Mouse (Mus musculus) CH12.LX (cell line): ENCODE data around the gene Gm49325.

ENCODE experiments used
- CHD1 ChIP-seq: IDR thresholded peaks from 2 replicates; pipeline ENCODE4 v1.6.1; 2012; ENCODE audit warnings: low read depth, low read length, improper control_type of control experiment, inconsistent platforms
- CTCF ChIP-seq, 2 experiments: IDR thresholded peaks in 1 of 2; conservative IDR thresholded peaks in 1 of 2; 2 replicates each; pipeline ENCODE4 v1.5.1; 2011 to 2012; ENCODE audit warnings: low read depth in 2 of 2, low read length in 2 of 2, improper control_type of control experiment in 1 of 2, inconsistent platforms in 1 of 2, mild to moderate bottlenecking in 1 of 2, moderate library complexity in 1 of 2
- E2F4 ChIP-seq: IDR thresholded peaks from 2 replicates; pipeline ENCODE4 v1.6.1; 2011; ENCODE audit warnings: low read depth, low read length, improper control_type of control experiment; ENCODE audit not compliant: insufficient replicate concordance
- EP300 ChIP-seq: IDR thresholded peaks from 2 replicates; pipeline ENCODE4 v1.6.1; 2011; ENCODE audit warnings: low read length, improper control_type of control experiment
- ETS1 ChIP-seq: conservative IDR thresholded peaks from 2 replicates; pipeline ENCODE4 v1.6.1; 2012; ENCODE audit warnings: low read depth, mild to moderate bottlenecking, inconsistent platforms, low read length, improper control_type of control experiment, moderate library complexity
- GABPA ChIP-seq: IDR thresholded peaks from 2 replicates; pipeline ENCODE4 v1.6.1; 2012; ENCODE audit warnings: low read depth, low read length, improper control_type of control experiment, inconsistent platforms; ENCODE audit not compliant: insufficient replicate concordance
- MAX ChIP-seq: IDR thresholded peaks from 2 replicates; pipeline ENCODE4 v1.6.1; 2011; ENCODE audit warnings: low read length, improper control_type of control experiment
- POLR2A ChIP-seq: IDR thresholded peaks from 2 replicates; pipeline ENCODE4 v1.6.1; 2011; ENCODE audit warnings: low read depth, mild to moderate bottlenecking, improper control_type of control experiment, low read length
- SIN3A ChIP-seq: IDR thresholded peaks from 2 replicates; pipeline ENCODE4 v1.6.1; 2012; ENCODE audit warnings: low read length, improper control_type of control experiment, inconsistent platforms
- TBP ChIP-seq: conservative IDR thresholded peaks from 2 replicates; pipeline ENCODE4 v1.6.1; 2011; ENCODE audit warnings: low read depth, low read length, improper control_type of control experiment
- USF1 ChIP-seq: IDR thresholded peaks from 2 replicates; pipeline ENCODE4 v1.6.1; 2014; ENCODE audit warnings: low read depth, mild to moderate bottlenecking, inconsistent platforms, low read length, improper control_type of control experiment
- USF2 ChIP-seq: conservative IDR thresholded peaks from 2 replicates; pipeline ENCODE4 v1.6.1; 2011; ENCODE audit warnings: low read depth, low read length, improper control_type of control experiment
- ZC3H11A ChIP-seq: IDR thresholded peaks from 2 replicates; pipeline ENCODE4 v1.6.1; 2012; ENCODE audit warnings: low read depth, mild to moderate bottlenecking, inconsistent platforms, low read length, improper control_type of control experiment

GRCm38 (mm10) chr10:77645571-77645970, 39.6 kb downstream of the Gm49325 start:
- TF ChIP-seq CTCF (conservative IDR thresholded peaks at IDR 0.05 in 1 of 2, IDR thresholded peaks at IDR 0.05 in 1 of 2; ENCODE audit: low read depth in 2 of 2, low read length in 2 of 2) = no peak
- TF ChIP-seq POLR2A = no peak
- TF ChIP-seq USF1 = no peak
- TF ChIP-seq MAX = no peak
- no peak for TF ChIP-seq ETS1
- TF ChIP-seq TBP = no peak
- no peak for TF ChIP-seq ZC3H11A
- TF ChIP-seq EP300 = no peak
- no peak for TF ChIP-seq GABPA
- no peak for TF ChIP-seq USF2
- TF ChIP-seq SIN3A = no peak
- TF ChIP-seq CHD1 = no peak
- no peak for TF ChIP-seq E2F4
